Mouse (Mus musculus) liver, adult 2 months (tissue): Measurements from ENCODE around the gene Vsig4. TPM values are rescaled to one million over a fixed set of nuclear protein-coding genes. Genes with fewer than 3 reads are reported as not detected.

Experiments
- DNase-seq: peaks from one replicate; pipeline ENCODE4 v3.0.0-alpha.2; 2011; ENCODE audit warnings: low read depth, low spot score; ENCODE audit errors: extremely low read depth
- H3K27ac ChIP-seq: fragments of 200-500 bp; replicated peaks from 2 replicates; pipeline ENCODE4 v1.5.1; 2012; ENCODE audit warnings: low read depth, mild to moderate bottlenecking, control low read depth, inconsistent platforms, low read length; ENCODE audit not compliant: insufficient read depth
- H3K27me3 ChIP-seq: fragments of 200-500 bp; 2 replicates; pipeline ENCODE4 v1.6.1; 2012; ENCODE audit warnings: mild to moderate bottlenecking, moderate library complexity, low read length, inconsistent platforms; ENCODE audit not compliant: control insufficient read depth, insufficient read depth
- H3K36me3 ChIP-seq: fragments of 200-500 bp; 2 replicates; pipeline ENCODE4 v1.6.1; 2012; ENCODE audit warnings: low read length, inconsistent platforms; ENCODE audit not compliant: control insufficient read depth, insufficient read depth
- H3K4me1 ChIP-seq: fragments of 200-500 bp; 2 replicates; pipeline ENCODE4 v1.6.1; 2011; ENCODE audit warnings: low read length; ENCODE audit not compliant: control insufficient read depth, insufficient read depth
- H3K4me3 ChIP-seq: fragments of 200-500 bp; 2 replicates; pipeline ENCODE4 v1.5.1; 2011; ENCODE audit warnings: low read depth, mild to moderate bottlenecking, control low read depth, low read length, moderate library complexity; ENCODE audit not compliant: insufficient read depth
- H3K79me2 ChIP-seq: fragments of 200-500 bp; 2 replicates; pipeline ENCODE4 v1.6.1; 2012; ENCODE audit warnings: inconsistent platforms, mild to moderate bottlenecking, low read length, moderate library complexity; ENCODE audit not compliant: control insufficient read depth, insufficient read depth
- H3K9ac ChIP-seq: fragments of 200-500 bp; 2 replicates; pipeline ENCODE4 v1.6.1; 2012; ENCODE audit warnings: low read depth, mild to moderate bottlenecking, control low read depth, inconsistent platforms, low read length
- CTCF ChIP-seq: fragments of 200-500 bp; IDR thresholded peaks from 2 replicates; pipeline ENCODE4 v1.5.1; 2011; ENCODE audit warnings: low read depth, low read length, control low read depth
- POLR2A ChIP-seq: fragments of 200-500 bp; IDR thresholded peaks from 2 replicates; pipeline ENCODE4 v1.6.1; 2011; ENCODE audit warnings: low read length, control low read depth; ENCODE audit not compliant: insufficient read depth; ENCODE audit errors: extremely low read depth
- WGBS: fragments of 180-500 bp; shearing (Covaris S2); methylation state at CpG from one replicate; pipeline ENCODE4 v1.1.7; 2018; 5-methylcytosine and 5-hydroxymethylcytosine counted together
- polyA plus RNA-seq: library from polyadenylated mRNA; depleted of rRNA; stranded (reverse); fragments of >200 nt; gene quantifications from 2 replicates; pipeline ENCODE4 v1.2.3, GENCODE M21; 2012; rRNA removed
- total RNA-seq: library from RNA; depleted of rRNA; stranded (reverse); fragments of >200 nt; gene quantifications from 2 replicates; pipeline ENCODE4 v1.2.3, GENCODE M21; 2014; rRNA removed

Vsig4 gene
- total RNA-seq (43.0 and 55.4 TPM in 2 replicates), polyA plus RNA-seq (5.3 and 7.5 TPM in 2 replicates)

DNA sequence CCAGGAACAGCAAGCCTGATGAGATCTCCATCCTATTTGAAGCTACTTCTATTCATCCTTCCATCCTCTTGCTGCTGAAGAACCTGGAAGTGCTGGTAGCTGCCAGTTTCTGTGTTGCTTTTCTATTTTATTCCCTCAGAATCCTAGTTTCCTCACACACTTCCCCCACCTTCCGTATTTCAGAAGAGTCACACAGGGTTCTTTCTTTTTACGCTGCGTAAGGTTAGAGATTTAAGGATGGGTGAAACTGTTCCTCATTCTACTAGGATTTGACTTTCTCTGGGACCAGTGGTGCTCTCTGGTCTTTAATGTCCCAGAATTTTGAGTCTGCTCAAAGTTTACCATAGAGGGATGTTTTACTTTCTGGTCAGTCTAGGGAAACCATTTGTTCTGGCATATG lies at the start of gene Vsig4:
TSS of gene Vsig4 (minus strand) at position 101 of the 400 bp plus-strand sequence.
- no peaks in the 10 kb centered on the region for H3K79me2 ChIP-seq
- WGBS, result 89% methylated on average over 3 of the region's 3 CpGs
- H3K4me3 ChIP-seq, result 0 out of 2 replicates have a peak within 1 kb of the TSS, but pooled peaks have one; percentile 20
- peak; percentile 6 for DNase-seq
- TF ChIP-seq POLR2A (no peak), CTCF (no peak)
- H3K9ac ChIP-seq, result no peak within 1 kb of the TSS
- H3K36me3 ChIP-seq, result no peaks in the 10 kb centered on the region
- H3K27ac ChIP-seq, result no peak within 1 kb of the TSS
- no peaks in the 10 kb centered on the region for H3K4me1 ChIP-seq
- H3K27me3 ChIP-seq, result no peaks in the 10 kb centered on the region

DNA sequence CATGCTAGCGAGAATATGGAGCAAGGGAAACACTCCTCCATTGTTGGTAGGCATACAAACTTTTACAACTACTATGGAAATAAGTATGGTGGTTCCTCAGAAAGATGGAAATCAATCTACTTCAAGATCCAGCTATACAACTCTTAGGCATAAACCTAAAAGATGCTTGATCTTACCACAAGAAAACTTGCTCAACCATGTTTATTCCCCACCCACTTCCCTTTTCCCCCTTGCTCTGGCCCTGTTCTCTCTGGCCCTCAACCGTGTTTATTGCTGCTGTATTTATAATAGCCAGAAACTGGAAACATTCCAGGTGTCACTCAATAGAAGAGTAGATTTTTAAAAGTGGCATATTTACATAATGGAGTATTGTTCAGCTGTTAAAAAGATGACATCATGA lies 45.9 kb upstream of the Vsig4 start:
- WGBS, result 71% methylated on average over 2 of the region's 2 CpGs
- Histone ChIP-seq H3K36me3 (no peaks in the 10 kb centered on the region), H3K27me3 (no peaks in the 10 kb centered on the region), H3K9ac (no peak overlapping the region), H3K27ac (no peak overlapping the region), H3K4me3 (no peak overlapping the region), H3K79me2 (no peaks in the 10 kb centered on the region), H3K4me1 (no peaks in the 10 kb centered on the region)
- DNase-seq, result no peak
- TF ChIP-seq CTCF, result no peak
- no peak for TF ChIP-seq POLR2A

DNA sequence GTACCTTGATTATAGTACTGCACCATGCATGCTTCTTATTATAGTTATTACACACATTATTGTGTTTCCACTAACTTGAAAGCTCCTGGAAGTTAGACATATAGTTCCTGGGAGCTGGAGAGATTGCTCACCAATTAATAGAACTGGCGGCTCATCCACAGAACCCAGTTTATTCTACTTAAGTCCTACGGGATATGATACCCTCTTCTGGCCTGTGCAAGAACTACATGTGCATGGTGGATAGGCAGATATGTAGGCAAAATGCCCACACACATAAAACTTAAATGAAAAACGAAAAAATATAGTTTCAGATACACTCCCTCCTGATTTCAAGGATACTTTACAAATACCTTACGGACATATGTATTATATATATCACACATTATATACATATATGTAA lies 36.5 kb upstream of the Vsig4 start:
- peak; percentile 3 for DNase-seq
- Histone ChIP-seq H3K36me3 (no peaks in the 10 kb centered on the region), H3K4me3 (no peak overlapping the region), H3K27me3 (no peaks in the 10 kb centered on the region), H3K9ac (no peak overlapping the region), H3K79me2 (no peaks in the 10 kb centered on the region), H3K27ac (no peak overlapping the region), H3K4me1 (no peaks in the 10 kb centered on the region)
- no peak for TF ChIP-seq CTCF
- no peak for TF ChIP-seq POLR2A
- 39% methylated on average over 4 of the region's 4 CpGs for WGBS

DNA sequence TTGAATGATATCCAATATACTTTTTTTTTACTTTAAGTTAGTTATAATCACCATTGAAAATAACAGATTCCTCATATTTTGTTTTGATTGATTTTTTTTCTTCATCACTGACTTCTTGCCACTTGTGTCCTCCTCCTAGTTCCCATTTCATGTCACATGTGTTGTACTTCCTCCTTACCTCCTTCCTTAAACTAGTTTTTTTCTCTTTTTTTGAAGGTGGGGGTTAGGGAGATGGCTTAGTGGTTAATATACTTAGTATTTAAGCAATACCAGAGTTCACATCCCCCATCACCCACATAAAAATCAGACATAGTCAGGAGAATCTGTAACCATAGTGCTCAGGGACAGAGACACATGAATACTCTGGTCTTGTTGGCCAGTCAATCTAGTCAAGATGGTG lies 36.7 kb downstream of the Vsig4 start:
- no peaks in the 10 kb centered on the region for H3K27me3 ChIP-seq
- H3K4me1 ChIP-seq, result no peaks in the 10 kb centered on the region
- H3K79me2 ChIP-seq, result no peaks in the 10 kb centered on the region
- H3K36me3 ChIP-seq, result no peaks in the 10 kb centered on the region
- peak; percentile 30 for DNase-seq
- no peak for TF ChIP-seq CTCF
- no peak overlapping the region for H3K9ac ChIP-seq
- no peak overlapping the region for H3K4me3 ChIP-seq
- no peak overlapping the region for H3K27ac ChIP-seq

DNA sequence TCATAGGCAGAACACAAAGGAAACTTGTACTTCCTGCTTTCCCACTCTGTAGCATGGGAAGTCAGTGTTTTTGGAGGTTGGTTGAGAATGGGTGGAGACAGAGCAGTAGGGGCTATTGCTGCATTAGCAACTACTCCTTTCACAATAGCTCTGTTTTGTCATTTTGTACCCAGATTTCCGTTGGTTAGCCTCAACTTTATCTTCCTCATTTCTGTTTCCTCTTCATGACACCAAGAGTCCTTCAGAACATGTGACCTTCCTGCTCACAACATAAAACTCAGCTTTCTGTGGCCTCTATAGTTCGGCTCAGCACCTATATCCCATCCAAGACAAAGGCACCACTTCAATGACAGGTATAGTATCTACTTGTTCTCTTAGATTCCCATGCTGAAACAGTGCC lies 53.6 kb downstream of the Vsig4 start:
- H3K27ac ChIP-seq, result no peak overlapping the region
- no peaks in the 10 kb centered on the region for H3K79me2 ChIP-seq
- peak; percentile 47 for DNase-seq
- H3K4me1 ChIP-seq, result no peaks in the 10 kb centered on the region
- H3K9ac ChIP-seq, result no peak overlapping the region
- H3K4me3 ChIP-seq, result no peak overlapping the region
- 67% methylated on average over 2 of the region's 2 CpGs for WGBS
- H3K27me3 ChIP-seq, result no peaks in the 10 kb centered on the region
- no peaks in the 10 kb centered on the region for H3K36me3 ChIP-seq
- TF ChIP-seq POLR2A (no peak), CTCF (no peak)

DNA sequence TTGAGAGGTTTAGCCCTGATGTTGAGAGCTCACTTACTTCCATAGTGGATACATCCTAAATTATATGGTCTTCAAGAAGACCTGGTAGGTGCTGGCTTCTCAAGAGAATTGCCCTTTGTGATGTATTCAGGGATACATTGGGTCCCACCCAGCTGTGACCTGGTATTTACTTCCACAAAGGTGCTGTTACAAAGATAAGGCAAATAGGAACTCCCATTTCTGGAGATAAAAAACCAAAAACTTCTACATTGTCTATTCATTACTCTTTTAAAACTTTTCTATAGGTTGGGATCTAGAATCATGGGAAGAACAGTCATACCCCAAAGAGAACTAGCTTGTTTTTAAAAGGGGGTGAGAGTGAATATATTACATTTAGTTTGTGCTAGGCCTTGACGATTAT lies 54.2 kb downstream of the Vsig4 start:
- no peak overlapping the region for H3K27ac ChIP-seq
- no peak overlapping the region for H3K9ac ChIP-seq
- H3K4me1 ChIP-seq, result no peaks in the 10 kb centered on the region
- H3K27me3 ChIP-seq, result no peaks in the 10 kb centered on the region
- 73% methylated on average over 1 of the region's 1 CpGs for WGBS
- H3K79me2 ChIP-seq, result no peaks in the 10 kb centered on the region
- no peak overlapping the region for H3K4me3 ChIP-seq
- TF ChIP-seq POLR2A, result no peak
- no peak for TF ChIP-seq CTCF
- no peak for DNase-seq
- no peaks in the 10 kb centered on the region for H3K36me3 ChIP-seq
